Mouse (Mus musculus) lung, postnatal 0 days (tissue): ENCODE results near the gene Ddx39b.

Experiments
- CTCF ChIP-seq: IDR thresholded peaks from 2 replicates; pipeline ENCODE4 v1.5.1; 2016; ENCODE audit warnings: antibody characterized with exemption, mild to moderate bottlenecking
- EP300 ChIP-seq: IDR thresholded peaks from 2 replicates; pipeline ENCODE4 v1.6.1; 2016; ENCODE audit warnings: antibody characterized with exemption, mild to moderate bottlenecking, control low read depth

DNA sequence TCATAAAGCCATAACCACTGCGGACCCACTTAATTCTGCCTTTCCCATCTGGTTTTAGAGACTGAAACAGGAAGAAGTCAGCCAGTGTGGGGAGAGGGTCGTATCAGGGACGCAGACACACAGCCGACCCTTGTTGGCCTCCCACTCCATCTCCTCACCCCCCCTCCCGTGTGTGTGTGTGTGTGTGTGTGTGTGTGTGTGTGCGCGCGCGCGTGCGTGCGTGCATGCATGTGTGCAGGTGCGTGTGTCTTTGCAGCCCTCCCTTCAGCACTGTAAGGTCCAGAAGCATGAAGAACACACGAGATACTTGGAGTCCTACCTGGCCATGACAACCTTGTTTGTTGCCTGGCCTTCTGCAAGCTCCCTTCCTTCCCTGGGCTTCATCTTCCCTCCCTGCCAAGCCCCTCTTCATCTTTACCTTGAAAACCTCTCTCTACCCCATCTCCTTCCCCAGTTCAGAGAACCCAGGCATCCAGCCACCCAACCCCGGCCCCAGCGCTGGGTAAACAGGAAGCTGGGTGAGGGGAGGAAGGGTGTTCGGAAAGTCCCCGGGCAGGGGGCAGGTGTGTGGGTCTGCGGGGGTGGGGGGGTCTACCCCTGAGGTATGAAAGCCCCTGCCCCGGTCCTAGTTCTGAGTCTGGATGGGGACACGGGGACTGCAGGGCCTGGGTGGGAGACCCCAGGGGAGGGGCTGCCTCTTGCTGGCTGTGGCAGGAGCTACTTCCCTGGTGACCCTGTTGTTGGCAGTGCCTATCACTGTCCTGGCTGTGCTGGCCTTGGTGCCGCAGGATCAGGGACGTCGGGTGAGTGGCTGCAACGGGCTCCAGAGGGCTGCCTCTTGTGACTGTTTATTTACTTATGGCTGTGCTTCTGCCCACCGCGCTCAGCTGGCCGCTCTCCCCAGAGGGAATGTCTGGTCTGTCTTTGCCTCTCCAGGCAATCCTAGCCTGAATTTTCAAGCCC is 47.4 kb upstream of the Ddx39b start, which contains the start of gene Ltb:
- no peak for TF ChIP-seq CTCF
- TF ChIP-seq EP300 = no peak
